Mouse (Mus musculus) lung, embryonic 16.5 days (tissue): ENCODE data around the gene Nat10. TPM values are rescaled to one million over a fixed set of nuclear protein-coding genes. Genes with fewer than 3 reads are reported as not detected.

Experiments used
- ATAC-seq: fragments of 200-750 bp; cut with Nextera tagmentation; 2 replicates; pipeline ENCODE4 v1.8.0; 2017; ENCODE audit warnings: low read depth, mild to moderate bottlenecking, moderate library complexity
- H3K27ac ChIP-seq: fragments of 300-500 bp; sonication (generic); 2 replicates; pipeline ENCODE4 v1.5.1; 2014; ENCODE audit warnings: mild to moderate bottlenecking, control low read depth, low read length
- H3K27me3 ChIP-seq: fragments of 300-500 bp; sonication (generic); 2 replicates; pipeline ENCODE4 v1.6.1; 2014; ENCODE audit warnings: low read depth, low read length, mixed read lengths; ENCODE audit not compliant: control insufficient read depth, insufficient read depth
- H3K36me3 ChIP-seq: fragments of 300-500 bp; sonication (generic); 2 replicates; pipeline ENCODE4 v1.6.1; 2014; ENCODE audit warnings: low read length; ENCODE audit not compliant: control insufficient read depth, insufficient read depth
- H3K4me1 ChIP-seq: fragments of 300-500 bp; sonication (generic); replicated peaks from 2 replicates; pipeline ENCODE4 v1.6.1; 2014; ENCODE audit warnings: low read length, mixed read lengths; ENCODE audit not compliant: control insufficient read depth, insufficient read depth
- H3K4me2 ChIP-seq: fragments of 300-500 bp; sonication (generic); 2 replicates; pipeline ENCODE4 v1.6.1; 2014; ENCODE audit warnings: low read depth, low read length, control low read depth
- H3K4me3 ChIP-seq: fragments of 300-500 bp; sonication (generic); 2 replicates; pipeline ENCODE4 v1.5.1; 2014; ENCODE audit warnings: mild to moderate bottlenecking, low read length, control low read depth
- H3K9ac ChIP-seq: fragments of 300-500 bp; sonication (generic); 2 replicates; pipeline ENCODE4 v1.6.1; 2014; ENCODE audit warnings: low read length, control low read depth
- H3K9me3 ChIP-seq: fragments of 300-500 bp; sonication (generic); 2 replicates; pipeline ENCODE4 v1.6.1; 2016; ENCODE audit warnings: low read length; ENCODE audit not compliant: control insufficient read depth
- WGBS: fragments of 180-500 bp; shearing (Covaris S2); extraction: QIAGEN DNeasy Blood & Tissue Kit; methylation state at CpG from one replicate; pipeline ENCODE4 v1.1.7; 2014; 5-methylcytosine and 5-hydroxymethylcytosine counted together
- polyA plus RNA-seq: library from polyadenylated mRNA; unstranded; fragments of >200 nt; fragmentation: Nextera tagmentation; extraction: Ambion mirVana; gene quantifications from 2 replicates; pipeline ENCODE4 v1.2.1, GENCODE M21; 2015

The Nat10 gene
- polyA plus RNA-seq, 1 experiment from 2014 or later = 23.8 TPM

DNA sequence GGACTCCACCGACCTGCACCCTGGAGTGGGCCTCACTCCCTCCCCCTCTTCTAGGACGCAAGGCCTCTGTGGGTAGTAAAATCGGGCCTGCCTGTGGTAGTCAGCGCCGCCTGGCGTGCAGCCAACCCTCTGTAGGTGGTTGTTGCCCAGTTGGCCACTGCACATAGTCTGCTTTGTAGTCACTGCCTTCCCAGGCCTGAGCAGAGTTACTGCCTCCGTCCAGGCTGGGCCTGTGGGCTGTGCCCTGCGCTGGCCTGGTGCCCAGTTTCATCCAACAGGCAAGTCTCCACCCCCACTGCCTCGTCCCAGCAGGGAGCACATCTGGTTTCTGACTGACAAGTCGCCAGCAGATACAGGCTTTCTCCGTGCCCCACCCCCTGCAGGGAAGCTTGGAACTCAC is 54.8 kb downstream of the Nat10 start:
- peaks cover 6% of the 10 kb centered on the region for H3K36me3 ChIP-seq
- peaks cover 3% of the 10 kb centered on the region; the same call in 1 of the 2 replicates for H3K27me3 ChIP-seq
- no peak overlapping the region for H3K4me2 ChIP-seq
- no peak overlapping the region for H3K27ac ChIP-seq
- WGBS = 33% methylated on average over 11 of the region's 11 CpGs
- H3K9me3 ChIP-seq = no peaks in the 10 kb centered on the region
- H3K4me3 ChIP-seq = no peak overlapping the region
- H3K4me1 ChIP-seq = peaks cover 19% of the 10 kb centered on the region
- peak; percentile 56 for ATAC-seq
- no peak overlapping the region for H3K9ac ChIP-seq

DNA sequence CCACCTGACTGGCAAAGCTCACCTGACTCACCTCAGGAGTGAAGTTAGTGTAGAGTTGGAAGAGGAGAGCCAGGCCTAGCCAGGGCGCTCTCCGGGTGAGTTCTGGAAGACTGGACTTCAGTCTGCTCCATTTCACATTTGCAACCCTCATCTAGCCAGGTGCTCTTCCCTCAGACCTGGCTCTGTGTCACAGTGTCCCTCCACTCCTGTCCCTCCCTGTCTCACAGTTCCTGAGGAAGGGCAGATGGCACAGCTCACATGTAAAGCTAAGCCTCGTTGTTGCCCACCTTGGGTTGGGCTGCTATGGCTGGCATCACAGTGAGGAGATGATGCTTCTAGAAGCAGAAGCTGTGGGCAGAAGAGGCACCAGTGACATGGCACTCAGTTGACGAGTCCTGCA is 55.2 kb downstream of the Nat10 start:
- Histone ChIP-seq H3K36me3 (peaks cover 6% of the 10 kb centered on the region), H3K27ac (no peak overlapping the region)
- WGBS = 81% methylated on average over 4 of the region's 4 CpGs

GRCm38 (mm10) chr2:103703865-103704264 is 57.2 kb downstream of the Nat10 start:
- no peak for ATAC-seq
- 52% methylated on average over 4 of the region's 4 CpGs for WGBS
- Histone ChIP-seq H3K4me3 (no peak overlapping the region), H3K27ac (no peak overlapping the region), H3K9ac (no peak overlapping the region), H3K4me1 (peaks cover 10% of the 10 kb centered on the region), H3K36me3 (peaks cover 6% of the 10 kb centered on the region), H3K27me3 (peaks cover 3% of the 10 kb centered on the region; the same call in 1 of the 2 replicates), H3K9me3 (no peaks in the 10 kb centered on the region), H3K4me2 (no peak overlapping the region)

More for the DNA sequence above, 55.2 kb downstream of the Nat10 start:
- Histone ChIP-seq H3K27me3 (peaks cover 3% of the 10 kb centered on the region; the same call in 1 of the 2 replicates), H3K4me2 (no peak overlapping the region), H3K9me3 (no peaks in the 10 kb centered on the region), H3K9ac (no peak overlapping the region), H3K4me3 (no peak overlapping the region), H3K4me1 (peaks cover 16% of the 10 kb centered on the region)
- no peak for ATAC-seq

DNA sequence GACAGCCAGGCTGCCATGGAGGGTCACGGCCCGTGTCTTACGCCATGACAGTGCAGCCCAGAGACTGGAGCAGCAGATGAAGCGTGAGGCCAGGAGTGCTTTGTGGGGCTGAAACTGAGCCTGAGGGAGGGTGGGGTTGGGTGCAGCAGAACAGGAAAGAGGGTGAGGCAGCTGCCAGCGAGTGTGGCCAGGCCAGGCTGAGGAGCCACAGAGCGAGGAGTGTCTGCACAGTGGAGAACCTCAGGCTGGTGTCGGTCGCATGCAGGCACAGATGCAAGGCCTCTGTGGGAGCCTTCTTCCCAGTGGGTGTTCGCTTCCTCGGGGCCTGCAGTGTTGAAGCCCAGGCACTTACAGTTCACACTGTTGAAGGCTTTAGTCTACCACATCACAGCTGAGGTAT is 57.7 kb downstream of the Nat10 start:
- H3K4me1 ChIP-seq = peaks cover 10% of the 10 kb centered on the region
- H3K27me3 ChIP-seq = peaks cover 3% of the 10 kb centered on the region; the same call in 1 of the 2 replicates
- H3K27ac ChIP-seq = no peak overlapping the region
- no peak for ATAC-seq
- peaks cover 6% of the 10 kb centered on the region for H3K36me3 ChIP-seq
- no peaks in the 10 kb centered on the region for H3K9me3 ChIP-seq
- H3K4me2 ChIP-seq = no peak overlapping the region
- WGBS = 69% methylated on average over 10 of the region's 10 CpGs
- H3K9ac ChIP-seq = no peak overlapping the region
- H3K4me3 ChIP-seq = no peak overlapping the region

DNA sequence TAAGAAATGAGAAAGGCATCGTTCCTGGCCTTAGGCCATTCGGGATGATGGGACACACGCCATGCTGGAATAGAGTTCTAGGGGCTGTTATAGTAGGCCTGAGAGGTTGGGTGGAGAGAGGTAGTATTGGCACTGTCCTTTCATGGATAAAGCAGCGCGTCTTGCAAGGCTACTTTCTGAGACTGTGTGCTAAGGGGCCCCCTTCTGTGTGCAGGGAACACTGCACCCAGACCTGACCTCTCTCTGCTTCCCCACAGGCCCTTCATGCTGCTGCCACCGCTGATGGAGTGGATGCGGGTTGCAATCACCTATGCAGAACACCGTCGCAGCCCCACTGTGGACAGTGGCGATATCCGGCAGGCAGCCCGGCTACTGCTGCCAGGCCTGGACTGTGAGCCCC is 60.6 kb downstream of the Nat10 start:
- H3K4me2 ChIP-seq = no peak overlapping the region
- H3K27ac ChIP-seq = no peak overlapping the region
- H3K27me3 ChIP-seq = no peaks in the 10 kb centered on the region
- no peaks in the 10 kb centered on the region for H3K36me3 ChIP-seq
- no peak for ATAC-seq
- H3K9ac ChIP-seq = no peak overlapping the region
- no peaks in the 10 kb centered on the region for H3K9me3 ChIP-seq
- WGBS = 85% methylated on average over 12 of the region's 12 CpGs
- H3K4me1 ChIP-seq = no peaks in the 10 kb centered on the region
- H3K4me3 ChIP-seq = no peak overlapping the region

DNA sequence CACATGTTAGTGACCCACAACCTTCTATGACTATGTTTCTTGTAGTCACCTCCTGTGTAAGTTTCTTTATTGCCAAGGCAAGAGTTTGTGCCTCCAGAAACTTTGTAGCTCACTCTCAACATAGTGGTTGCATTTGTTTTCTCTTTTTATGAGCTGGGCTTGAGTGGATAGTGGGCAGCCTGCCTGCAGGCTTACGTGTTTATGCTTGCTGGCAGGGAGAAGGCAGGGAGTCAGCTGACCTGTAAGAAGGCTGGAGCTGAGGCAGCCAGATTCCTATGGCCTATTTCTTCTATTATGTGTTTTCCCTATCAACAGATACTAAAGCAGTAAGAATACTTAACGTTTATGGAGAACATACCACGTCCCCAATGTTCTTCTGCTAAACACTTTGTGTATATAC is 64.9 kb downstream of the Nat10 start:
- H3K36me3 ChIP-seq = no peaks in the 10 kb centered on the region
- H3K9me3 ChIP-seq = no peaks in the 10 kb centered on the region
- H3K4me2 ChIP-seq = no peak overlapping the region
- no peak overlapping the region for H3K4me3 ChIP-seq
- no peaks in the 10 kb centered on the region for H3K27me3 ChIP-seq
- peak; percentile 80 for ATAC-seq
- WGBS = 57% methylated on average over 3 of the region's 3 CpGs
- H3K4me1 ChIP-seq = no peaks in the 10 kb centered on the region; the same call in 1 of the 2 replicates
- no peak overlapping the region for H3K27ac ChIP-seq
- no peak overlapping the region for H3K9ac ChIP-seq

DNA sequence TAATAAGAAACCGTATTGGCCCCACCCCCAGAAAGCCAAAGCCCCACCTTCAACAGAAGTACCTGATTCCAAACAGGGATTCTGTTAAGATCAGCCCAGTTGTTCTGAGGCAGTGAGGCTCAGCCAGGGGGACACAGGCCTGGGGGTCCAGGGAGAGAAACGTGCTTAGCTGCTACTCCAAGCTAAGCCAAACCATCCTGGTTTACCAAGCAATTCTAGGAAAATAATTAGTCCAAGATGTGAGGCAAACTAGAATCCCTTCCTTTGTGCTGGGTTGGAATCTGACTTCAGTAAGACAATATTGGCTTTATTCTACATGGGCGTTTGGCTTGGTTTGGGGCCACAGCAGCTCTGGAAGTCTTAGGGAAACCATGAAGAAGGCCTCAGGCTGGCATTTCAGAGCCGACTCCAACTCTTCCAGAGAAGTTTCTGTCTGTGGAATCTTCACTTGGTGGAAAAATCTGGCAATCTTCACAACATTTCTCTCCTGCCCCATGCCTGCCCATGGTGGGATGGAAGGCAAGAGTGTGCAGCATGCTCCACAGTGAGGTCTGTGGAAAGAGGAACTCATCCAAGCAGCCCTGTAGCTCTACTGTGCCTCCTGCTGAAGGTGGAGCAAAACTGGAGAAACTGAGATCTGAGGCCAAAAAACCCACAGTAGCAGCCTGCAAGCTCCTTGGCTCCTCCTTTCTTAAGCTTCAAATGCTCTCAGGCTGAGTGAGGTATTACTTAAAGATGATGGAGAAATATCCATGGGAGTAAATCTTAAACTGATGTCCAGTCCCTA is 66.1 kb downstream of the Nat10 start:
- WGBS = 84% methylated on average over 4 of the region's 4 CpGs
- H3K27ac ChIP-seq = no peak overlapping the region
- no peak overlapping the region for H3K4me3 ChIP-seq

GRCm38 (mm10) chr2:103692810-103693209 is 68.3 kb downstream of the Nat10 start:
- Histone ChIP-seq H3K27me3 (no peaks in the 10 kb centered on the region), H3K9ac (no peak overlapping the region), H3K9me3 (no peaks in the 10 kb centered on the region), H3K4me1 (peaks cover 8% of the 10 kb centered on the region), H3K27ac (no peak overlapping the region), H3K4me3 (no peak overlapping the region), H3K4me2 (no peak overlapping the region), H3K36me3 (no peaks in the 10 kb centered on the region)
- 50% methylated on average over 1 of the region's 1 CpGs for WGBS
- no peak for ATAC-seq

More for the DNA sequence above, 66.1 kb downstream of the Nat10 start:
- Histone ChIP-seq H3K27me3 (no peaks in the 10 kb centered on the region), H3K4me1 (peaks cover 8% of the 10 kb centered on the region), H3K9ac (no peak overlapping the region), H3K9me3 (no peaks in the 10 kb centered on the region), H3K4me2 (no peak overlapping the region), H3K36me3 (no peaks in the 10 kb centered on the region)
- no peak for ATAC-seq

DNA sequence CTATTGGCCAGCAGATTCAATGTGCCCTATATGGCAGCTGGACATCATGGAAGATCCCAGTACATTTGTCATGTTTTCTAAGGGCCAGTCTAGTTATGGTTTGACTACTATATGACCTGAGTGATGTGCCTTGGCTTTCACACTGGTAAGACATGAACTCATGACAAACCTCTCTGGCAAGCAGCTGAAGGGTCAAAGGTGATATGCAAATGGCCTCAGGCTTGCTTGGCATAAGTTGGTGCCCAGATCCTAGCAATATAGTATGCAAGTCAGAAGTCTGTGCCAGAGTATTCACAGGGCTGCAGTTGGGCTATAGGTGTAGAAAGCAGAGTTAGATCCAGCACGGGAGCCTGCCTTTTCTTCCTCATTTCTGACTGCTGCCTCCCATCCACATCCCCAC is 69.8 kb downstream of the Nat10 start:
- no peak overlapping the region for H3K4me2 ChIP-seq
- peaks cover 8% of the 10 kb centered on the region for H3K4me1 ChIP-seq
- no peak overlapping the region for H3K27ac ChIP-seq
- no peaks in the 10 kb centered on the region for H3K9me3 ChIP-seq
- no peak overlapping the region for H3K4me3 ChIP-seq
- no peak for ATAC-seq
- no peak overlapping the region for H3K9ac ChIP-seq
- H3K27me3 ChIP-seq = no peaks in the 10 kb centered on the region
- 62% methylated on average over 1 of the region's 1 CpGs for WGBS
- no peaks in the 10 kb centered on the region for H3K36me3 ChIP-seq
